Mouse (Mus musculus) E14TG2a.4 (cell line): Measurements from ENCODE around the gene Tmem98.

Experiments used
- CTCF ChIP-seq: conservative IDR thresholded peaks from 2 replicates; pipeline ENCODE4 v1.5.1; 2014; ENCODE audit warnings: low read length
- NANOG ChIP-seq: IDR thresholded peaks from 2 replicates; pipeline ENCODE4 v1.6.1; 2014; ENCODE audit warnings: borderline replicate concordance, low read length, mixed read lengths
- POU5F1 ChIP-seq: IDR thresholded peaks from 2 replicates; pipeline ENCODE4 v1.6.1; 2014; ENCODE audit warnings: low read length, borderline replicate concordance

DNA sequence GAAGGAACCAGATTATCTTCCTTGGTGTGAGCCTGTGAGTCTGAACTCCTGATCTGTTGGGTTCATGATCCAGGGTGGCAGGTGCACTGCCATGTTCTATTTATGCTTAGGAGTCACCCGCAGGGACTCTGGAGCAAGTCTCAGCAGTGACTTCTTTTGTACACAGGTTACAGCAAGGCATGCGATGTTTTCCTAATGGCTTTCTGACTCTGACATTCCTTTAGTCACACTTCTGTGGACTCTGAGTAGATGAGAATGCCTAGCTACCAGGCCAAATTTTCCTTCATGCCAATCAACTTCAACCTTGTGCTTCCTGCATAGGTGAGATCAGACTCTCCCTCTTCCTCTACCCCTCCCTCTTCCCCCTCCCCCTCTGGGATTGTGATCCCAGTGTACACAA lies 25.4 kb downstream of the Tmem98 start:
- no peak for TF ChIP-seq CTCF
- TF ChIP-seq NANOG, result no peak
- TF ChIP-seq POU5F1, result no peak
